Mouse (Mus musculus) activated CD4-positive, CD25-positive, alpha-beta regulatory T cell (primary cell): ENCODE data around the gene Izumo4. TPM values are rescaled to one million over a fixed set of nuclear protein-coding genes. Genes with fewer than 3 reads are reported as not detected.

Source experiments
- polyA plus RNA-seq, 2 experiments: library from polyadenylated mRNA; unstranded; fragments of 100-300 nt; shearing (Covaris generic); gene quantifications; one replicate each; pipeline ENCODE4 v1.2.1; 2017

Izumo4 gene
- polyA plus RNA-seq, result 100 to 1,000 TPM; 121 to 131 TPM

DNA sequence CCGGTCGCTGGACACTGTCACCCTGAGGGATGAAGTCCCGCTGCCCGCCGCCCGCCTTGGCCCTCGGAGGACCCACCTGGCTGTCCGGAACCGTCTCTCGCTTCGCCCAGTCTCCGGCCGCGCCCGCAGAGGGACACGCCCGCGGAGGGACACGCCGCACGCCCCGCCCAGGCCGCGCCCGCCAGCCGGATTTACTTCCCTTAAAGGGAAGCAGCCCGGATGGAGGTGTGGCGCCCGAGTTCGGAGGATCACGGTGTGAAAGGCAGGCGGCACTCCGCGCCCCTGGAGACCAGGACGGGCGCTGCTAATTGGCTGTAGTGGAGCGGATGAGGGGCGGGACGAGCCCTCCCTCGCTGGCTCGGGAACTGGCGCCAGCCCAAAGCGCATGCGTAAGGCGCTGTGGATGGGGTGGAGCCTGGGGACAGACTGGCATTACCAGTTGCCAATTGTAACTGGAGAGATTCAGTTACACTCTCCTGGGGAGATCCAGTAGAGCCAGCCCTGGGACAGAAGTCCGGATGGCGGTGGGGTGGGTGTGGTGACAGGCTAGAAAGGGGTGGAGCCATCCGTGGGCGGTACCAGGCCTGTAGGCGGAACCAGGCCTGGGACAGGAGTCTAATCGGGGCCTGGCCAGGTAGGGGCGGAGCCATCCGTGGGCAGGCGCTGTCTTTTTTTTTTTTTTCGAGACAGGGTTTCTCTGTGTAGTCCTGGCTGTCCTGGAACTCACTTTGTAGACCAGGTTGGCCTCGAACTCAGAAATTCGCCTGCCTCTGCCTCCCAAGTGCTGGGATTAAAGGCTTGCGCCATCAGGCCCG lies at the start of gene Izumo4, which contains the start of gene Mob3a:
Izumo4 (plus strand) TSS at position 464 of the 815 bp plus-strand sequence.
Mob3a (minus strand) TSS at position 257 of the 815 bp plus-strand sequence.

DNA sequence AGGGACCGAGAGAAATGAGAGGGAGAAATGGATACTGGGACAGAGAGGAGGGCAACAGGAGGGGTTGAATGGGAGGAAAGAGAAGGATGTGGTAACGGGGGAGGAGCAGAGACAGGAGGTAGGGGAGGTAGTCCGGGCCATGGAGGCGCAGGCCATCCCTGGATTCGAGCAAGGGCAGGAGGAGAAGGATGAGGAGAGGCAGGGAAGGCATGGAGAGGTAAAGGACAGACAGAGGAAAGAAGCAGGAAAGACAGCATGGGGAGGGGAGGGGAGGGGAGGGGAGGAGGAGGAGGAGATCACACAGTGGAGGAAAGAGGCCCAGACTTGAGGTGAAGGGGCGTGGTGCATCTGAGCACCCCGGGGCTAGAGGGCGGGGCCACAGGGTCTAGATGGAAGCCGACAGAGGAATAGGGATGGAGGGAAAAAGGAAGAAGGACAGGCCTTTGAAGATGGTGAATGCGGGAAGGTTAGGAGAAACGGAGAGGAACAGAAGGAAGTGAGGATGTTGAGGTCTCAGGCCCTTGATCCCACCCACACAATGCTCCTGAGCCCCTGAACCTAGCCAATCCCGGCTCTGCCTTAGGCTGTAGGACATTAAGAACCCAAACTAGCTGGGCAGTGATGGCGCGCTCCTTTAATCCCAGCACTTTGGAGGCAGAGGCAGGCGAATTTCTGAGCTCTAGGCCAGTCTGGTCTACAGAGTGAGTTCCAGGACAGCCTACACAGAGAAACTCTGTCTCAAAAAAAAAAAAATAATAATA lies 44.9 kb upstream of the Izumo4 start, which contains the start of gene Btbd2:
Btbd2 (minus strand) TSS at position 209 of the 761 bp plus-strand sequence.

DNA sequence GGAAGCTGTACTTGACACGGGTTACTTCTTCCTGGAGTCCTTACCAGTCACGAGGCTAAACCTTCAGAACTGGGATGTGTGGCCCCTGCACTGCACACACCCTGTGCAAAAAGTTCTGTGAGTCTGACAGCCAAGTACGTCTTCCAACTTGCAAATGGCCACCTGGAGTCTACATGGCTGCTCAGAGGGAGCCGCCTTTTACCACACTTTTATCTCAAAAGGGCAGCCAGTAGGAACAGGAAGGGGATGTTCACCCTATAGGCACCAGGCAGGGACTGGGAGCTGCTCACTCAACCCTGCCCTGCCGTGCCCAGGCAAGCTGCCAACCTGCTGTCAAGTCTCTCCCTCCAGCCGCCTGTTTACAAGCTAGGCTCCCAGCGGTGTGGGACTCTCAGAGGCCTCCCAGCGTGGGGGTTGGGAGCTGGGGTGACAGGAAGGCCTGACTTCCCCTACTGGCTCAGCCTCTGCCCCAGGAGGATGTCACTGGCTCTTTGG lies 24.0 kb upstream of the Izumo4 start, which contains the start of gene Mknk2:
Mknk2 (minus strand) TSS at position 171 of the 495 bp plus-strand sequence.

DNA sequence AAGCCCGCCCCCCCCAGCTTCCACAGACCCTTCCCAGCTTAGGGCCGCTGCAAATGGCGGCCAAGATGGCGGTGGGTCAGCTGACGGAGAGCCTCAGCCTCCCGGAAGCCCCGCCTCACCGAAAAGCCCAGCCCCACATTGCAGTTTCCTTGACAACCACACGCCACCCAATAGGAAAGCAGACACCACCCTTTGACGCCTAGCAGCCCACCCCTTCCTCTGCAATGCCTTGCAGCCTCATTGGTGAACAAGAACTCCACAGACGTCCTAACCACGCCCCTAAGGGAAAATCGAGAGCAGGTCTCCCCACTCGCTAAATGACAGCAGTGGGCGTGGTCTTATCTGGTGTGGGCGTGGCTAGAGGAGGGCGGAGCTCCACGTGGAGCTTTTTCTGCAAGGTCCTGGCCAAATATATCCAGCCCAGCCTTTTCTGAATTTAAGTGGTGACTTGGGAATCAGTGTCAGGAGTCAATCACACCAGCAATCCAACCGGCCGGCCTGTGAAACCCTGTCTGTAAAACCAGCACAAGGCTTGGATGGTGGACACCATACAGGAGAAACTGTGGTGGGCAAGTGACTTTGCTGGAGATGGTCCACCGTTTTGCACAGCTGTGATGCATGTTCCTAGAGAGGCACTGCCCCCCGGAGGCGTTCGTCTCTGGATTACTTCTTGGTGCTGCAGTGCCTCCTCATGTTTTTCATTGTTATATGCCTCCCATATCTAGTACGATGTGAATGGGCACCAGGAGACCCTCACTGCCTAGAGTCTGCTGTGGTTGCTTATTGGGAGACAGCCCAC lies 40.4 kb downstream of the Izumo4 start, which contains the start of gene Ap3d1:
Ap3d1 (minus strand) TSS at position 85 of the 799 bp plus-strand sequence.

DNA sequence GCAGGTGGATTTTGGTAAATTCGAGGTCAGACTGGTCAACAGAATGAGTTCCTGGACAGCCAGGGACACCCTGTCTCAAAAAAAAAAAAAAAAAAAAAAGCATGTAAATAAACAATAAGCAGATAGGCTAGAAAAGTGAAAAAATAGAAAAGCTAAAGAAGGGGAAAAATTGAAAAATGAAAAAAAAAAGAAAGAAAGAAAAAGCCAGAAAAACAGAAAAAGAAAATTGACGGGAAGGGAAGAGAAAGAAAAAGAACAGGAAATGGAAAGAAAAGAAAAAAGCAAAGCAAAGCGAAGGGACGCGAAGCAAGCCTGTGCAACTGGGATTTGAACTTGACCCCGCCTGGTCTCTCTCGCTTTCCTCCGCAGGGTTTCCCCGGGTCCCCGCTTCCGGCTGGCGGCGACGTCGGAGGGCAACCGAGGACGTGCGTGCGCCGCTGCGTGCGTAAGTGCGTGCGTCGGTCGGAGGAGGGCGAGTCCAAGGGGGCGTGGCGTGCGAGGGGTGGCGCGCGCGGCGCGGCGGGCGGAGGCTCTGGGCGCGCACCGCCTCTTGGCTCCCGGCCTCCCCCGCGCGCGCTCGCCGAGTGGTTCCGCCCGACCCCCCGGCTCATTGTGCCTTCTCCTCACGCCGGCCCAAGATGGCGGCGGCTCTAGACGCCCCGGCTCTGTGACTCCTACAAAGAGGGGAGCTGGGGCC lies 52.8 kb downstream of the Izumo4 start, which contains the start of gene Dot1l:
Dot1l (plus strand) TSS at position 613 of the 697 bp plus-strand sequence.

Other genes starting within 250 kb of the Izumo4 start
- under 1 TPM; 0.06 to 0.12 TPM for gene Onecut3, start 207.3 kb upstream of the Izumo4 start, polyA plus RNA-seq
- gene Atp8b3, start 163.1 kb upstream of the Izumo4 start, polyA plus RNA-seq, result under 1 TPM in 1 of 2 experiments, not detected in 1; 0.04 TPM
- gene Rexo1, start 140.6 kb upstream of the Izumo4 start, polyA plus RNA-seq, result 10 to 100 TPM; 36.5 to 38.7 TPM
- 10 to 100 TPM in 1 of 2 experiments, 1 to 10 TPM in 1; 7.3 to 11.4 TPM for gene Klf16, start 124.9 kb upstream of the Izumo4 start, polyA plus RNA-seq
- gene Abhd17a, start 111.8 kb upstream of the Izumo4 start, polyA plus RNA-seq, result 100 to 1,000 TPM; 169 to 195 TPM
- 100 to 1,000 TPM in 1 of 2 experiments, 10 to 100 TPM in 1; 96.4 to 124 TPM for gene Scamp4, start 99.3 kb upstream of the Izumo4 start, polyA plus RNA-seq
- 1 to 10 TPM; 4.7 to 6.4 TPM for gene Adat3, start 99.3 kb upstream of the Izumo4 start, polyA plus RNA-seq
- gene Gm49322, start 96.2 kb upstream of the Izumo4 start, polyA plus RNA-seq, result 10 to 100 TPM in 1 of 2 experiments, 1 to 10 TPM in 1; 6.5 to 15.3 TPM
- gene Csnk1g2, start 79.3 kb upstream of the Izumo4 start, polyA plus RNA-seq, result 100 to 1,000 TPM; 228 to 252 TPM
- gene Btbd2, start 45.1 kb upstream of the Izumo4 start, polyA plus RNA-seq, result 10 to 100 TPM; 20.1 to 27.7 TPM
- gene Mknk2, start 24.1 kb upstream of the Izumo4 start, polyA plus RNA-seq, result 100 to 1,000 TPM; 110 to 242 TPM
- 100 to 1,000 TPM; 213 to 321 TPM for gene Mob3a, start 207 bp upstream of the Izumo4 start, polyA plus RNA-seq
- 10 to 100 TPM; 38.5 to 75.7 TPM for gene Ap3d1, start 40.1 kb downstream of the Izumo4 start, polyA plus RNA-seq
- 10 to 100 TPM; 14.8 to 15.7 TPM for gene Dot1l, start 53.0 kb downstream of the Izumo4 start, polyA plus RNA-seq
- 10 to 100 TPM; 64.0 to 79.5 TPM for gene Sf3a2, start 96.0 kb downstream of the Izumo4 start, polyA plus RNA-seq
- gene Plekhj1, start 96.4 kb downstream of the Izumo4 start, polyA plus RNA-seq, result 100 to 1,000 TPM; 224 to 242 TPM
- gene Amh, start 103.1 kb downstream of the Izumo4 start, polyA plus RNA-seq, result not detected
- gene Jsrp1, start 111.3 kb downstream of the Izumo4 start, polyA plus RNA-seq, result under 1 TPM in 1 of 2 experiments, not detected in 1; 0.53 TPM
- gene Oaz1, start 124.5 kb downstream of the Izumo4 start, polyA plus RNA-seq, result 1,000 to 10,000 TPM; 2,247 to 2,345 TPM
- under 1 TPM in 1 of 2 experiments, not detected in 1; 0.21 TPM for gene Lingo3, start 141.9 kb downstream of the Izumo4 start, polyA plus RNA-seq
- gene Lsm7, start 153.0 kb downstream of the Izumo4 start, polyA plus RNA-seq, result 100 to 1,000 TPM; 151 to 243 TPM
- gene Sppl2b, start 153.1 kb downstream of the Izumo4 start, polyA plus RNA-seq, result 10 to 100 TPM; 20.9 to 29.3 TPM
- under 1 TPM in 1 of 2 experiments, not detected in 1; 0.05 TPM for gene Tmprss9, start 169.7 kb downstream of the Izumo4 start, polyA plus RNA-seq
- 100 to 1,000 TPM; 213 to 220 TPM for gene Timm13, start 198.8 kb downstream of the Izumo4 start, polyA plus RNA-seq
- 10 to 100 TPM in 1 of 2 experiments, 1 to 10 TPM in 1; 7.6 to 12.9 TPM for gene Lmnb2, start 216.1 kb downstream of the Izumo4 start, polyA plus RNA-seq
- gene Gadd45b, start 227.9 kb downstream of the Izumo4 start, polyA plus RNA-seq, result 10 to 100 TPM; 40.6 to 80.6 TPM